Mouse (Mus musculus) limb, embryonic 14.5 days (tissue): ENCODE measurements around the gene Vps37c. TPM values are rescaled to one million over a fixed set of nuclear protein-coding genes. Genes with fewer than 3 reads are reported as not detected.
A peak's percentile ranks its signal among the peaks of the same experiment; 100 is the strongest.

Source experiments
- ATAC-seq: fragments of 200-750 bp; cut with Nextera tagmentation; 2 replicates; pipeline ENCODE4 v1.8.0; 2017; ENCODE audit warnings: low read depth, moderate number of reproducible peaks, moderate TSS enrichment; ENCODE audit not compliant: low FRiP score
- DNase-seq: peaks from one replicate; pipeline ENCODE4 v3.0.0-alpha.2; 2015; ENCODE audit warnings: low spot score
- H3K27ac ChIP-seq: fragments of 300-500 bp; sonication (generic); replicated peaks from 2 replicates; pipeline ENCODE4 v1.5.1; 2014; ENCODE audit warnings: low read depth, mild to moderate bottlenecking, low read length, moderate library complexity, mixed read lengths
- H3K27me3 ChIP-seq: fragments of 300-500 bp; sonication (generic); 2 replicates; pipeline ENCODE4 v1.6.1; 2014; ENCODE audit warnings: low read length, mixed read lengths; ENCODE audit not compliant: control insufficient read depth, insufficient read depth
- H3K36me3 ChIP-seq: fragments of 300-500 bp; sonication (generic); 2 replicates; pipeline ENCODE4 v1.6.1; 2014; ENCODE audit warnings: mild to moderate bottlenecking, low read length, moderate library complexity, mixed read lengths; ENCODE audit not compliant: control insufficient read depth, insufficient read depth
- H3K4me1 ChIP-seq: fragments of 300-500 bp; sonication (generic); 2 replicates; pipeline ENCODE4 v1.6.1; 2014; ENCODE audit warnings: antibody characterized with exemption, low read length, mixed read lengths; ENCODE audit not compliant: control insufficient read depth, insufficient read depth
- H3K4me2 ChIP-seq: fragments of 300-500 bp; sonication (generic); replicated peaks from 2 replicates; pipeline ENCODE4 v1.6.1; 2014; ENCODE audit warnings: low read depth, mild to moderate bottlenecking, low read length, moderate library complexity; ENCODE audit not compliant: severe bottlenecking
- H3K4me3 ChIP-seq: fragments of 300-500 bp; sonication (generic); replicated peaks from 2 replicates; pipeline ENCODE4 v1.5.1; 2014; ENCODE audit warnings: low read length
- H3K9ac ChIP-seq: fragments of 300-500 bp; sonication (generic); 2 replicates; pipeline ENCODE4 v1.6.1; 2014; ENCODE audit warnings: mild to moderate bottlenecking, low read depth, low read length, moderate library complexity; ENCODE audit not compliant: severe bottlenecking
- H3K9me3 ChIP-seq: fragments of 300-500 bp; sonication (generic); 2 replicates; pipeline ENCODE4 v1.6.1; 2016; ENCODE audit warnings: low read length; ENCODE audit not compliant: control insufficient read depth
- POLR2A ChIP-seq: fragments of 200-500 bp; IDR thresholded peaks from 2 replicates; pipeline ENCODE4 v1.8.0; 2012; ENCODE audit warnings: inconsistent platforms, mild to moderate bottlenecking, moderate library complexity, borderline replicate concordance; ENCODE audit not compliant: insufficient read depth, insufficient read length; ENCODE audit errors: extremely low read depth
- WGBS: fragments of 180-500 bp; shearing (Covaris S2); extraction: QIAGEN DNeasy Blood & Tissue Kit; methylation state at CpG from one replicate; pipeline ENCODE4 v1.1.7; 2014; 5-methylcytosine and 5-hydroxymethylcytosine counted together
- polyA plus RNA-seq, 2 experiments: library from polyadenylated mRNA; depleted of rRNA in 1 of 2; stranded (reverse) in 1 of 2; unstranded in 1 of 2; fragments of >200 nt; fragmentation: Nextera tagmentation in 1 of 2; extraction: Ambion mirVana in 1 of 2; gene quantifications; 2 replicates each; pipeline versions ENCODE4 v1.2.1 to v1.2.3; 2012 to 2014

The Vps37c gene
- polyA plus RNA-seq, 2 experiments = 30.2 to 42.6 TPM

DNA sequence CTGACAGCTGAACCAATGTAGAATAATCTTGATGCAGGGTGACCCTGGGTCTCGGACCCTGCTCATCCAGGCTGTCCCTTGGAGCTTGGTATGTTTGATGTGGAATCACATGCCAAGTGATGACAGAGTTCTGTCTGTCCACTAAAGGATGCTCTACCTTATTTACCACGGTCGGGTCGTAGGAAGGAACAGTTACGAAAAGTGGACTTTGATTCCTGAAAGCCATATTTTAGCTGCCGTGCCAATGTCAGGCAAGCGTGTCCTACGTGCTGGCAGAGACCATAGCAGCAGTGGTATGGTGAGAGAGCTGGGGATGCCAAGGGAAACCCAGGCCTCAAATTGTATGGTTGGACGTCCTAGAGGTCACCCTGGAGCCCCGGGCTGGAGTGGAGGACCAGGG lies 25.0 kb downstream of the Vps37c start:
- H3K27ac ChIP-seq = no peak overlapping the region
- no peaks in the 10 kb centered on the region for H3K27me3 ChIP-seq
- peaks cover 19% of the 10 kb centered on the region for H3K4me1 ChIP-seq
- no peak for DNase-seq
- H3K9me3 ChIP-seq = no peaks in the 10 kb centered on the region
- H3K36me3 ChIP-seq = peaks cover 42% of the 10 kb centered on the region
- no peak overlapping the region for H3K9ac ChIP-seq
- TF ChIP-seq POLR2A = no peak
- 94% methylated on average over 10 of the region's 10 CpGs for WGBS
- no peak for ATAC-seq
- H3K4me2 ChIP-seq = no peak overlapping the region
- no peak overlapping the region for H3K4me3 ChIP-seq

DNA sequence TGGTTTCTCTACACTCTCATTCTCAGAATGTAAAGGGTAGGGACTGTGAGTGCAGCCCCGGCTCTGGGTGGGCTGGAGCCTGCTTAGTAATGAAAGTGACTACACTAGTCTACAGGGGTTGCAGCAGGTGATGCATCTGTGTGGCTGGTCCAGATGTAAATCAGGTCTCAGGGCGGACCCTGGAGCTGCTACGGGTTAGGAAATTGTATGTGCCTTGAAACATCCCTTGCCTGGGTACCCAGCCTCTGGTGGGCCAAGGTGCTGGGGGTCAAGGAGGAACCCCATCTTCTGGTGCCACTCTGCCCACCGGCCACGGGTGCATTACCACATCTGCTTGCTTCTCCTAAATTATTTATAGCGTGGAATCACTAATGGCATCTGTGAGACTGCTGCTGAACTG lies 25.6 kb downstream of the Vps37c start:
- no peak for ATAC-seq
- Histone ChIP-seq H3K27ac (no peak overlapping the region), H3K4me3 (no peak overlapping the region)

DNA sequence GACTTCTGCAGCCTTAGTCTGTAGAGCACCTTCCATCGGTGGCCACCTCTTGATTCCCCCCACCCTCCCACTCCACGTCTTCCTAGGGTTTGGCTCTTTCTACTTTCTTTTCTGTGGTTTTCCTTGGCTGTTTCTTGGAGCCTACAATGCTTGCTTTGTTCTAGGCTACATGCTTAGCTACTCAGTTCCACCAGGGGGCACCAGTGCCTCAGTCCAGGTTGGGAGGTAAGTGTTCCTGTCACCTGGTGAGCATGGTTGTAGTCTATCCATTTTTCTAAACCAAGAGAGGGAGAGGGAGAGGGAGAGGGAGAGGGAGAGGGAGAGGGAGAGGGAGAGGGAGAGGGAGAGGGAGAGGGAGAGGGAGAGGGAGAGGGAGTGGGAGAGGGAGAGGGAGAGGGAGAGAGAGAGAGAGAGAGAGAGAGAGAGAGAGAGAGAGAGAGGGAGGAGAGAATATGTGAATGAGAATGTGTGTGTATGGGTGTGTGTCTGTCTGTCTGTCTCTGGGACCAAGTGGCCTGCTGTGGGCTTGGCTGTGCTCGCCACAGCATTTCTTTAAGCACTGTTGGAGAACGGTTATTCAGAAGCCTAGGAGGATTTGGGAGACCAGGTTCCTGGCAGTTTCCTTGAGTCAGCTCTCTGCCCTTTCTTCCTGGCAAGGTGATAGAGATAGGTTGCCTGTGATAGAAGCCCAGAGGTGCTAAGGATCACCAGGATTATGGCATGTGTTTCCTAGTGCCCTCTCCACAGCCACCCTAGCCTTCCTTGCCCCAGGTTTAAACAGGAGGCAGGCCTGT lies 26.3 kb downstream of the Vps37c start:
- H3K27ac ChIP-seq = no peak overlapping the region
- H3K4me3 ChIP-seq = no peak overlapping the region
- H3K4me1 ChIP-seq = peaks cover 7% of the 10 kb centered on the region
- peak; percentile 70; the same call in 1 of the 2 replicates for ATAC-seq
- no peak overlapping the region for H3K9ac ChIP-seq
- whole genome bisulfite sequencing = 41% methylated on average over 4 of the region's 4 CpGs
- 0 out of 2 replicates have a peak, but pooled peaks have one; percentile 22 for TF ChIP-seq POLR2A
- DNase-seq = peak; percentile 63
- H3K4me2 ChIP-seq = no peak overlapping the region
- H3K9me3 ChIP-seq = no peaks in the 10 kb centered on the region
- H3K36me3 ChIP-seq = peaks cover 39% of the 10 kb centered on the region
- H3K27me3 ChIP-seq = no peaks in the 10 kb centered on the region

More for the DNA sequence above, 25.6 kb downstream of the Vps37c start:
- TF ChIP-seq POLR2A = no peak
- no peak for DNase-seq
- Histone ChIP-seq H3K4me2 (no peak overlapping the region), H3K27me3 (no peaks in the 10 kb centered on the region), H3K9ac (no peak overlapping the region), H3K9me3 (no peaks in the 10 kb centered on the region), H3K36me3 (peaks cover 39% of the 10 kb centered on the region), H3K4me1 (peaks cover 13% of the 10 kb centered on the region)
- WGBS = 77% methylated on average over 6 of the region's 6 CpGs

DNA sequence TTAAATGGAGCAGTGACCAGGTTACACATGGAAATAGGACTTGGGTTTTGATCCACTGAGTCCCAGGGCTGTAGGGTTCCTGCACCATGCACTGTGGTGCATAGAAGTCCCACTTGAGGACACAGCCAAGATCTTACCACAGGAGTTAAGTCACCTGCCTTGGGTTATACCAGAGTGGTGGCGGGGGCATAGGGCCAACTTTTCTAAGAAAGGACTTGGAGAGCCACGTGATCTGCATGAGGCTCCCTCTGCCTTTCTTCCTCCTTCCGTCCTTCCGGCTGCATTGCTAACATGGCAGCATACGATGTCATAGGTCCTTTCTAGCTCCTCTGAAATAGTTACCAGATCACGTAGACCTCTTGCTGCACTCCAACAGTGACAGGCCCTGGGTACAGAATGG lies 26.9 kb downstream of the Vps37c start:
- 94% methylated on average over 6 of the region's 6 CpGs for WGBS
- no peak overlapping the region for H3K27ac ChIP-seq
- no peak overlapping the region for H3K4me2 ChIP-seq

DNA sequence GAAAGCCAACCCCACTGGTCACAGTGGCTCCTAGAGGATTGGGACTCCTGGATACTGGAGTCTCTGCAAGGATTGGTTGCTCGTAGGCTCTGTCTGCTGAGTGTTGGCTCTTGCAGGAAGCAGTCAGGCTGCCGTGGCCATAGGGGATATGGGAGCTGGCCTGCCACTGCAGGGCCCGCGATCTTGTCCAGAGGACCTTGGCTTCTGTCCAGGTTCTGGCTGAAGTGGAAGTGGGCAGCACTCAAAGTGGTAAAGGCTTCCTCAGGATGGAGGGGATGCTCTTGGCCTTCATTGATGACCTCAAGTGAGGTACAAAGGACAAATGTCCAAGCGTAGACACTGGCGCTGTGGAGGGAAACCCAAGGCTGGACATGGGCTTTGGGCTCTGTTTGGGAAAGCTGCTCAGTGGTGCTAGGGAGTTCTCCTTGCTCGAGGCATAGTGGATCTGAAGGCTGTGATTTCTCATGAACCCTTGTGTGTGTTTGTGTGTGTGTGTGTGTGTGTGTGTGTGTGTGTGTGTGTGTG lies 29.8 kb downstream of the Vps37c start:
- no peak for TF ChIP-seq POLR2A
- no peak overlapping the region for H3K27ac ChIP-seq
- H3K4me3 ChIP-seq = no peak overlapping the region
- no peak for DNase-seq
- peaks cover 10% of the 10 kb centered on the region for H3K36me3 ChIP-seq
- H3K4me1 ChIP-seq = peaks cover 17% of the 10 kb centered on the region; the same call in 1 of the 2 replicates
- WGBS = 70% methylated on average over 7 of the region's 7 CpGs
- no peaks in the 10 kb centered on the region for H3K9me3 ChIP-seq
- H3K9ac ChIP-seq = no peak overlapping the region
- no peak for ATAC-seq
- H3K27me3 ChIP-seq = no peaks in the 10 kb centered on the region
- H3K4me2 ChIP-seq = no peak overlapping the region

More for the DNA sequence above, 26.9 kb downstream of the Vps37c start:
- no peaks in the 10 kb centered on the region for H3K27me3 ChIP-seq
- no peaks in the 10 kb centered on the region for H3K9me3 ChIP-seq
- H3K36me3 ChIP-seq = peaks cover 39% of the 10 kb centered on the region
- H3K9ac ChIP-seq = no peak overlapping the region
- no peak overlapping the region for H3K4me3 ChIP-seq
- peaks cover 11% of the 10 kb centered on the region; the same call in 1 of the 2 replicates for H3K4me1 ChIP-seq
- no peak for ATAC-seq
- no peak for DNase-seq
- no peak for TF ChIP-seq POLR2A
